In the genomic region with DNA sequence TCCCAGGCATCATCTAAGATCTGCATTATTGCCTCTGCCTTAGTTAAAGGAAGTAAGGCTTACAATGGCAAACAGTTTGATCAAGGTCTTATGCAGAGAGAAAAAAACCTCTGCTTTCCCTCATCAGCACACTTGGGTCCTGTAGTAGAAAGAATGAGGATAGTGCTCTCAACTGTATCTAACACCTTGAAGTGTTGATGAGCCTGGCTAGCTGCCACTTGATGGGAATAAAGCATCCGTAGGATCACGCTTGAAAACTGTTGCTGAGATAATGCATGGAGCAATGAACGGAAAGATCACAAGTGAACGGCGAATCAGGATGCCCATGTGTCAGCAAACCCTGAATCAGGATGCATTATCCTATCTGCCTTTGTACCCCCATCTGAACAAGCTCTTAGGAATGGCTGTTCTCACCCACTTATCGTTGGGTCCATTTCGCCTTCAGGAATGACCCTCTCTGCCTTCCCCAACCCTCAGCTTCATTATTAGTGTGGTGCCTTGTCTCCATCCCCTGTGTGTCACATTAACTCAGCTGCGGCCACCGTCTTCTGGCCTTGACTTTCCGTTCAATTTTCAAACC, we compare ENCODE assay signal across 23 mouse cellular contexts.
"Had no signal": no experiment of that assay in that cellular context is flagged by ENCODE, and none has a peak within 500 bp of the region (broad histone marks: within the 10 kb centered on the region; RNA-seq: fewer than 3 reads in every experiment).

No protein-coding gene starts in this region.

- H3K4me1 ChIP-seq: liver, embryonic 12.5 days had no signal

- H3K36me3 ChIP-seq: heart, embryonic 12.5 days; hindbrain, embryonic 13.5 days; hindbrain, embryonic 15.5 days; kidney, embryonic 15.5 days; limb, embryonic 13.5 days; limb, embryonic 15.5 days; liver, embryonic 12.5 days had no signal

- H3K9ac ChIP-seq: forebrain, postnatal 0 days; heart, embryonic 12.5 days; hindbrain, embryonic 13.5 days; hindbrain, embryonic 15.5 days; kidney, embryonic 15.5 days; limb, embryonic 13.5 days; limb, embryonic 15.5 days; liver, embryonic 12.5 days; liver, embryonic 14.5 days had no signal

- ATAC-seq: forebrain, postnatal 0 days; hindbrain, postnatal 0 days; intestine, embryonic 16.5 days; liver, embryonic 12.5 days had no signal

- H3K4me3 ChIP-seq: heart, adult 2 months; heart, embryonic 12.5 days; hindbrain, embryonic 13.5 days; hindbrain, embryonic 15.5 days; kidney, embryonic 15.5 days; limb, embryonic 13.5 days; limb, embryonic 15.5 days; liver, embryonic 12.5 days had no signal

- H3K27me3 ChIP-seq: hindbrain, embryonic 13.5 days; hindbrain, embryonic 15.5 days; kidney, embryonic 15.5 days; limb, embryonic 13.5 days; limb, embryonic 15.5 days; liver, embryonic 12.5 days had no signal

- H3K27ac ChIP-seq: heart, adult 2 months; hindbrain, embryonic 13.5 days; hindbrain, embryonic 15.5 days; hindbrain, postnatal 0 days; kidney, embryonic 15.5 days; kidney, postnatal 0 days; limb, embryonic 13.5 days; limb, embryonic 15.5 days; liver, embryonic 12.5 days; liver, embryonic 14.5 days had no signal

- H3K9me3 ChIP-seq: hindbrain, embryonic 13.5 days; hindbrain, embryonic 15.5 days; kidney, embryonic 15.5 days; limb, embryonic 15.5 days; liver, embryonic 12.5 days had no signal

- H3K4me2 ChIP-seq: heart, embryonic 12.5 days; hindbrain, embryonic 13.5 days; hindbrain, embryonic 15.5 days; kidney, embryonic 15.5 days; limb, embryonic 13.5 days; limb, embryonic 15.5 days; liver, embryonic 12.5 days had no signal

- DNase-seq: forebrain, postnatal 0 days; gastrocnemius, postnatal 14 days; gastrocnemius, postnatal 36 days; heart, adult 2 months; kidney, adult 11 months; kidney, adult 2 months; kidney, adult 9 months; kidney, postnatal 14 days; kidney, postnatal 36 days; layer of hippocampus, adult 9-11 months; layer of hippocampus, postnatal 36 days; left cerebral cortex, postnatal 4 days had no signal
